In the genomic region with DNA sequence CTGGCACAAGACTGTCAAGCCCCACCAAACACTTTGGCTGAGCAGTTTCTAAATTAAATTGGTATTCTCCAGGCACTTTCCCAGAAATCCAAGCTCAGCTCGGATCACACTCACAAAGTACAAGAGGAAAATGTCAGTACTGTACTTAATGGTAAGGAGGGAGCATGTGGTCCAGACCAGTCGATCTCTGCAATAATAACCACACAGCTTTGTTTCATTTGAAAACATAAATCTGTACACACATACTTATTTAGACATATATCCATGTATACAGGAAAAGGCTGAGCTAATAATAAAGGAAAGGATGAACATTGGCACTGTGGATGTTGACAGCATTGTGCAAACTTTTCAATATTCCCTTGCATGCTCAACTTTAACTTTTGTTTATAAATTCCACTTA, we compare ENCODE assay signal across 25 mouse cellular contexts.
"Had no signal": no experiment of that assay in that cellular context is flagged by ENCODE, and none has a peak within 500 bp of the region (broad histone marks: within the 10 kb centered on the region; RNA-seq: fewer than 3 reads in every experiment).

No protein-coding gene starts in this region.

- H3K4me2 ChIP-seq: heart, embryonic 12.5 days; hindbrain, embryonic 12.5 days; hindbrain, embryonic 14.5 days; kidney, embryonic 15.5 days; limb, embryonic 13.5 days; limb, embryonic 15.5 days had no signal

- H3K36me3 ChIP-seq: heart, embryonic 10.5 days; heart, embryonic 12.5 days; hindbrain, embryonic 10.5 days; hindbrain, embryonic 12.5 days; kidney, embryonic 15.5 days; limb, embryonic 13.5 days; limb, embryonic 15.5 days had no signal

- H3K27me3 ChIP-seq: heart, embryonic 12.5 days; hindbrain, embryonic 12.5 days; kidney, embryonic 15.5 days; limb, embryonic 15.5 days had no signal

- ATAC-seq: hindbrain, embryonic 16.5 days; intestine, embryonic 16.5 days had no signal

- DNase-seq: gastrocnemius, adult 2 months; gastrocnemius, postnatal 10 days; gastrocnemius, postnatal 25 days; heart, adult 18-20 months; heart, postnatal 10 days; heart, postnatal 4 days; kidney, adult 11 months; kidney, adult 2 months; kidney, adult 9 months; kidney, postnatal 14 days; kidney, postnatal 36 days; layer of hippocampus, adult 9-11 months; layer of hippocampus, postnatal 36 days; left cerebral cortex, postnatal 4 days had no signal

- H3K4me1 ChIP-seq: heart, embryonic 10.5 days; heart, embryonic 12.5 days; hindbrain, embryonic 10.5 days; hindbrain, embryonic 12.5 days; kidney, embryonic 15.5 days; limb, embryonic 15.5 days had no signal

- H3K4me3 ChIP-seq: gastrocnemius, adult 2 months; heart, embryonic 10.5 days; heart, embryonic 12.5 days; hindbrain, embryonic 10.5 days; hindbrain, embryonic 12.5 days; kidney, embryonic 15.5 days; limb, embryonic 13.5 days; limb, embryonic 15.5 days had no signal

- H3K9ac ChIP-seq: heart, embryonic 12.5 days; hindbrain, embryonic 12.5 days; hindbrain, embryonic 14.5 days; kidney, embryonic 15.5 days; limb, embryonic 13.5 days; limb, embryonic 15.5 days had no signal

- H3K27ac ChIP-seq: gastrocnemius, adult 2 months; heart, embryonic 10.5 days; hindbrain, embryonic 10.5 days; hindbrain, embryonic 12.5 days; hindbrain, embryonic 14.5 days; kidney, embryonic 15.5 days; kidney, postnatal 0 days; limb, embryonic 13.5 days; limb, embryonic 15.5 days had no signal

- H3K9me3 ChIP-seq: heart, embryonic 10.5 days; heart, embryonic 12.5 days; hindbrain, embryonic 10.5 days; hindbrain, embryonic 12.5 days; kidney, embryonic 15.5 days; limb, embryonic 13.5 days; limb, embryonic 15.5 days had no signal
